Mouse (Mus musculus) lung, postnatal 0 days (tissue): ENCODE data around the gene Polr1d.

Source experiments
- CTCF ChIP-seq: IDR thresholded peaks from 2 replicates; pipeline ENCODE4 v1.5.1; 2016; ENCODE audit warnings: antibody characterized with exemption, mild to moderate bottlenecking
- EP300 ChIP-seq: IDR thresholded peaks from 2 replicates; pipeline ENCODE4 v1.6.1; 2016; ENCODE audit warnings: antibody characterized with exemption, mild to moderate bottlenecking, control low read depth

DNA sequence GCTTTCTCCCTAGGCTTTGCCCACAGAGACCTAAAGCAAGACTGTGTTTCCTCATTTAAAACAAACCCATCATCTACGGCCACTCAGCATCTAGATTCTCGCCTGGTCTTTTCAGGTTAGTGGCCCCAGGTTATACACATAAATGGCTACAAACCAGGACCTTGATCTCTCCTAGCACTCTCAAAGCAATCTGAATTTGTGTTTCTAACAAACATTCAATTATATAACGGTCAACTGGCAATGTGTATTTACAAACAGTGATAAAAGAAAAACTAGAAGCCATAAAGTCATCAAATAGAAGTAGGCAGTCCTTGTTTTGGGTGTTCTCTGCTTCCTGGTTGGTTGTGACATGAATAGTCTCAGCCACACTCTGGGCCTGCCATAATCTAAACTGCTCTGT is 23.4 kb upstream of the Polr1d start:
- TF ChIP-seq EP300 (no peak), CTCF (no peak)
